Mouse (Mus musculus) retina, postnatal 7 days (tissue): Measurements from ENCODE around the gene Gm10799.

Experiments
- DNase-seq: peaks from one replicate; pipeline ENCODE4 v3.0.0-alpha.2; 2012; ENCODE audit warnings: low read depth, low spot score

Gene Gm10799

GRCm38 (mm10) chr2:104023096-104023495, 45.3 kb downstream of the Gm10799 start:
- no peak for DNase-seq
